Mouse (Mus musculus) testis, adult 2 months (tissue): ENCODE data around the gene Ifne.
"Not testable (repeated sequence)": the region's sequence is repeated elsewhere in the genome, so short reads cannot be mapped to it uniquely, and the experiment has no call there.

ENCODE experiments used
- CTCF ChIP-seq: fragments of 200-500 bp; IDR thresholded peaks from 2 replicates; pipeline ENCODE4 v1.5.1; 2012; ENCODE audit warnings: low read depth, mild to moderate bottlenecking, inconsistent platforms, low read length, moderate library complexity; ENCODE audit not compliant: control insufficient read depth, insufficient read depth, insufficient replicate concordance
- POLR2A ChIP-seq: fragments of 200-500 bp; IDR thresholded peaks from 2 replicates; pipeline ENCODE4 v1.6.1; 2012; ENCODE audit warnings: low read depth, mild to moderate bottlenecking, inconsistent platforms, low read length, moderate library complexity; ENCODE audit not compliant: control insufficient read depth

DNA sequence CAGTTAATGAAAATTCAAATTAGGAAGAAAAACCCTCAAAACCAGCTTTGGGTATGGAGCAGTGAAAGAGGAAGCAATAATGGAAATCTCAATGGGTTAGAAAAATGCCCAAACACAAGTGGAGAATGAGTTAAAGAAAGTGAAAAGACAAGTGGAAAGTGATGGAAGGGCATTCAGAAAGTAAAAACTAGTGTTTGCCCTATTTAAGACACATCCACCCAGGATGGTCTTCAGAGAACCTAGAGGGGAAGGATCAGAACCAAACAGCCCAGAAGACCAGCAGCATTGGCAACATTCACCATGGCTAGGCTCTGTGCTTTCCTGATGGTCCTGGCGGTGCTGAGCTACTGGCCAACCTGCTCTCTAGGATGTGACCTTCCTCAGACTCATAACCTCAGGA lies 44.8 kb downstream of the Ifne start, which contains the start of gene Ifna5:
- TF ChIP-seq POLR2A, CTCF: not testable (repeated sequence)
